Mouse (Mus musculus) ES-Bruce4 (cell line): ENCODE data around the gene Aldh1l2. TPM values are rescaled to one million over a fixed set of nuclear protein-coding genes. Genes with fewer than 3 reads are reported as not detected.
"Not testable (repeated sequence)": the region's sequence is repeated elsewhere in the genome, so short reads cannot be mapped to it uniquely, and the experiment has no call there.

Experiments used
- H3K27ac ChIP-seq: 2 replicates; pipeline ENCODE4 v1.5.1; 2012; ENCODE audit warnings: low read length, inconsistent platforms; ENCODE audit not compliant: insufficient read depth
- H3K27me3 ChIP-seq: 2 replicates; pipeline ENCODE4 v1.6.1; 2012; ENCODE audit warnings: mild to moderate bottlenecking, low read length, inconsistent platforms; ENCODE audit not compliant: control insufficient read depth, poor library complexity, insufficient read depth, severe bottlenecking
- H3K36me3 ChIP-seq: 2 replicates; pipeline ENCODE4 v1.6.1; 2012; ENCODE audit warnings: inconsistent platforms, mild to moderate bottlenecking, low read length, moderate library complexity; ENCODE audit not compliant: control insufficient read depth, poor library complexity, insufficient read depth, severe bottlenecking
- H3K4me1 ChIP-seq: one replicate; pipeline ENCODE4 v1.8.1; 2011; ENCODE audit warnings: low read length; ENCODE audit not compliant: control insufficient read depth, insufficient read depth
- H3K4me3 ChIP-seq: 2 replicates; pipeline ENCODE4 v1.5.1; 2011; ENCODE audit warnings: low read depth, mild to moderate bottlenecking, low read length
- H3K9ac ChIP-seq: 2 replicates; pipeline ENCODE4 v1.6.1; 2012; ENCODE audit warnings: low read depth, mild to moderate bottlenecking, inconsistent platforms; ENCODE audit not compliant: poor library complexity, severe bottlenecking
- H3K9me3 ChIP-seq: replicated peaks from 2 replicates; pipeline ENCODE4 v1.6.1; 2012; ENCODE audit warnings: mild to moderate bottlenecking, low read length, inconsistent platforms; ENCODE audit not compliant: control insufficient read depth, poor library complexity, insufficient read depth, severe bottlenecking
- CTCF ChIP-seq: IDR thresholded peaks from one replicate; pipeline ENCODE4 v1.8.1; 2011; ENCODE audit warnings: low read depth, low read length
- EP300 ChIP-seq: IDR thresholded peaks from 2 replicates; pipeline ENCODE4 v1.6.1; 2011; ENCODE audit warnings: low read depth, low read length; ENCODE audit not compliant: insufficient read depth
- POLR2A ChIP-seq: IDR thresholded peaks from one replicate; pipeline ENCODE4 v1.8.1; 2011; ENCODE audit warnings: low read length; ENCODE audit not compliant: insufficient read depth
- polyA plus RNA-seq: library from polyadenylated mRNA; stranded (reverse); fragments of >200 nt; gene quantifications from 2 replicates; pipeline ENCODE4 v1.2.4, GENCODE M21; 2011; ENCODE audit warnings: low read depth; ENCODE audit not compliant: missing spikeins, insufficient read depth, insufficient read length

Aldh1l2 gene
- polyA plus RNA-seq, 1 experiment = 0.39 TPM

- Histone ChIP-seq H3K4me1 (no peaks in the 10 kb centered on the region), H3K9me3 (no peaks in the 10 kb centered on the region), H3K36me3 (no peaks in the 10 kb centered on the region; the same call in none of the 2 replicates), H3K27me3 (no peaks in the 10 kb centered on the region), H3K4me3 (no peak overlapping the region), H3K27ac (no peak overlapping the region), H3K9ac (no peak overlapping the region)
- TF ChIP-seq CTCF (no peak), EP300 (no peak), POLR2A (no peak)
Measured at GRCm38 (mm10) chr10:83542241-83542640, 8.3 kb upstream of the Aldh1l2 start.

- Histone ChIP-seq H3K9ac (no peak overlapping the region), H3K27ac (no peak overlapping the region), H3K9me3 (no peaks in the 10 kb centered on the region), H3K4me1 (no peaks in the 10 kb centered on the region), H3K4me3 (no peak overlapping the region), H3K36me3 (no peaks in the 10 kb centered on the region), H3K27me3 (no peaks in the 10 kb centered on the region)
- TF ChIP-seq POLR2A = no peak
- no peak for TF ChIP-seq EP300
- TF ChIP-seq CTCF = no peak
Measured at GRCm38 (mm10) chr10:83540092-83540491, 6.2 kb upstream of the Aldh1l2 start.

- Histone ChIP-seq H3K27ac (no peak overlapping the region), H3K9me3 (no peaks in the 10 kb centered on the region), H3K27me3 (no peaks in the 10 kb centered on the region), H3K4me1 (no peaks in the 10 kb centered on the region), H3K36me3 (no peaks in the 10 kb centered on the region), H3K9ac (no peak overlapping the region), H3K4me3 (no peak overlapping the region)
- TF ChIP-seq CTCF (peak; percentile 28), POLR2A (no peak)
Measured at GRCm38 (mm10) chr10:83539311-83539980, 5.5 kb upstream of the Aldh1l2 start.

GRCm38 (mm10) chr10:83536436-83536835 lies 2.5 kb upstream of the Aldh1l2 start:
- Histone ChIP-seq H3K4me1 (no peaks in the 10 kb centered on the region), H3K27me3 (no peaks in the 10 kb centered on the region), H3K36me3 (no peaks in the 10 kb centered on the region), H3K9me3 (no peaks in the 10 kb centered on the region), H3K9ac (no peak overlapping the region), H3K27ac (no peak overlapping the region), H3K4me3 (no peak overlapping the region)
- no peak for TF ChIP-seq CTCF
- no peak for TF ChIP-seq EP300
- TF ChIP-seq POLR2A = no peak

GRCm38 (mm10) chr10:83533258-83533909 lies 556 bp downstream of the Aldh1l2 start:
- H3K9me3 ChIP-seq = no peaks in the 10 kb centered on the region
- no peak overlapping the region for H3K27ac ChIP-seq
- H3K36me3 ChIP-seq = no peaks in the 10 kb centered on the region
- TF ChIP-seq POLR2A = no peak
- TF ChIP-seq CTCF = no peak
- TF ChIP-seq EP300 = no peak
- H3K9ac ChIP-seq = 0 out of 2 replicates have a peak overlapping the region, but pooled peaks have one; percentile 4
- no peaks in the 10 kb centered on the region for H3K4me1 ChIP-seq
- no peaks in the 10 kb centered on the region for H3K27me3 ChIP-seq
- H3K4me3 ChIP-seq = peak overlapping the region; percentile 72

GRCm38 (mm10) chr10:83530384-83530967 lies 3.5 kb downstream of the Aldh1l2 start:
- no peaks in the 10 kb centered on the region for H3K4me1 ChIP-seq
- H3K4me3 ChIP-seq = no peak overlapping the region
- H3K27me3 ChIP-seq = no peaks in the 10 kb centered on the region
- H3K27ac ChIP-seq = no peak overlapping the region
- no peak for TF ChIP-seq POLR2A
- TF ChIP-seq EP300 = no peak
- no peak for TF ChIP-seq CTCF
- no peaks in the 10 kb centered on the region for H3K9me3 ChIP-seq
- H3K36me3 ChIP-seq = no peaks in the 10 kb centered on the region
- H3K9ac ChIP-seq = no peak overlapping the region

GRCm38 (mm10) chr10:83524238-83524637 lies 9.7 kb downstream of the Aldh1l2 start:
- H3K4me3 ChIP-seq, H3K36me3 ChIP-seq, H3K27ac ChIP-seq, H3K27me3 ChIP-seq, H3K9me3 ChIP-seq, H3K4me1 ChIP-seq, H3K9ac ChIP-seq: not testable (repeated sequence)
